Mouse (Mus musculus): Measurements from ENCODE around the gene Phf14.
"Not testable (repeated sequence)": the region's sequence is repeated elsewhere in the genome, so short reads cannot be mapped to it uniquely, and the experiment has no call there.

The Phf14 gene

DNA sequence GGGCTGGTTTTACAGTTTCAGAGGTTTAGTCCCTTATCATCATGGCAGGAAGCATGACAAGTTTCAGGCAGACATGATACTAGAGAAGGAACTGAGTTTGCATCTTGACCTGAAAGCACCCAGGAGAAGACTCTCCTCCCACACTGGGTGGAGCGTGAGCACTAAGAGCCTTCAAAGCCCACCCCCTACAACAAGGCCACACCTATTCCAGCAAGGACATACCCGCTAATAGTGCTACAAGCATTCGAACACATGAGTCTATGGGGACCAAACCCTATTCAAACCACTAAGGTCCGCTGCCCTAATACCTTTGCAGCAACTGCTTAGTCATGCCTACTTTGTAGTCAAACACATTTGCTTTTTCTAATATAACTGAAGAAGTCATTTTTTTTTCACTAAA is 189.5 kb downstream of the Phf14 start:
- DNase-seq, result no peak

- DNase-seq, result no peak
These were observed 197.5 kb downstream of the Phf14 start for GRCm38 (mm10) chr6:12105144-12105543.

DNA sequence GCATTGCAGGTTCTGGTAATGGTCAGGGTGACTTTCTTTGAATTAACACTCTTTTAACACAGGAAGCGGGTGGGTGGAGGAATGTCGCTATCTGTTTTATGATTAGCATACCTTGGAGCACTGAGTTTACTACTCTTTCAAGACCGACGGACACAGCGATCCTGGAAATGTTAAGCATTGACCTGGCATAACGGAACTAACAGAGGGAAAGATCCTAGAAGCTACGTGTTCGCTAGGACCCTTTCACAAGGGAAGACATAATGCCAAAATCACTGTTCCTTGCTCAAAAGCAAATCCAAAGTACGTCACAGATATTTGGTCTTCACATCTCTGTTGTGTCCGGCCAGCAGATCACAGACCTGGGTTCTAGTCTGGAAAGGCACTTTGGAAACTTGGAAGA is 199.7 kb downstream of the Phf14 start:
- no peak for DNase-seq

GRCm38 (mm10) chr6:12107786-12108185 is 200.2 kb downstream of the Phf14 start:
- DNase-seq, result no peak

DNA sequence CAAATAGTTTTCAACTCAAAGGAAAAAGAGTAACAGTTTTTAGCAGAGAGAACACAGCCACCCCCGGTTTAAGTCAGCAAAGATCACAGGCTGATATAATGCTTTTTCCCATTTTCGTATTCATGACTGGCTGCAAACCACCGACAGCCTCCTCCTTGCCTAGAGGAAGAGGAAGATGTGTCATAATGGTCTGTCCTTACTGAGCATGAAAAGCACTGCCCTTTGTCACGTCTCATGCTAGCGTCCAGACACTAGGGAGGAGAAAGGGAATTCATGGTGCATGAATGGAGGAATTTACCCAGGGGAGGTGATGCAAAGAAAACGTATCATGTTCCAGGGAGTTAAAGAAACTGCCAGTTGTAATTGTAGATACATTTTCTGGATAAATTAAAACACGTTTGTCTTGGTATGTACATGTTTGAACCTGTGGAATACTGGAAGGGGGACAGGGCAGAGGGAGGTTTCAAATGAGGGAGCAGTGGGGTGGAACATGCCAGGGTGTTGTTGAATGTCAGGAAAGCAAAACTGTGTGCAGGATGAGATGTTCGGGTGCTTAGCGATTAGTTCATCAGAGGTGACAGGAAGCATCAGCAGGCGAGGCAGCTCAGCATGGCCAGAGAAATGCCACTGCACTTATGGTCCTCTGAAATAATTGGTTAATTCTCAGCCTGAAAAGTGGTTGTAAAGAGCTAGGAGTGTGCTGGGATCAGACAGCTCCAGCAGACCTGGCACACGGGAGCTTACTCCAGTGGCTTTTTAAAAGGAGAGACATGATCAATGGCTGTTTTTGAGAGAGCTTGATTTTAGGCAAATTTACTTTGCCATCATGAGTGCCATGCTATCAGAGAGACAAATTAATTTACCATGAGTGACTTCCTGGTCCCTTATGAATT is 209.6 kb downstream of the Phf14 start:
- peak; percentile 26 for DNase-seq

GRCm38 (mm10) chr6:12117819-12118570 is 210.4 kb downstream of the Phf14 start:
- peak; percentile 77 for DNase-seq

DNA sequence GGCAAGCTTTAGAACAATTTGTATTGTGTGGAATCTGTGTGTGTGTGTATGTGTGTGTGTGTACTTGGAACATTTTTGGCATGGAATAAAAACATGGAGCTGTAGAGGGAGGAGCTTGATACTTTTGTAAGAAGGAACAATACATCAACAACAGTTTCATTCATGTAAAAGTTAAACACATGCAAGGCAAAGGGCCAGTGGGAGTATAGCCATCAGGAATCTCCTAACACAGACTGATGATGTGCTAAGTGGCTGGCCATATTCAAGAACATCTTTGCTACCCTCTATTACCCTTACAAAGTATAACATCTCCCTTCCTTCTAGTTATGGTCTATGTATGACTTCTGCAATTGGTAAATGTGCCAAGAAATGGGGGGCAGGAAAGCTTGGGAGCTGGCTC is 215.2 kb downstream of the Phf14 start:
- no peak for DNase-seq

- peak; percentile 76 for DNase-seq
These were observed 217.6 kb downstream of the Phf14 start for GRCm38 (mm10) chr6:12125031-12125803.

DNA sequence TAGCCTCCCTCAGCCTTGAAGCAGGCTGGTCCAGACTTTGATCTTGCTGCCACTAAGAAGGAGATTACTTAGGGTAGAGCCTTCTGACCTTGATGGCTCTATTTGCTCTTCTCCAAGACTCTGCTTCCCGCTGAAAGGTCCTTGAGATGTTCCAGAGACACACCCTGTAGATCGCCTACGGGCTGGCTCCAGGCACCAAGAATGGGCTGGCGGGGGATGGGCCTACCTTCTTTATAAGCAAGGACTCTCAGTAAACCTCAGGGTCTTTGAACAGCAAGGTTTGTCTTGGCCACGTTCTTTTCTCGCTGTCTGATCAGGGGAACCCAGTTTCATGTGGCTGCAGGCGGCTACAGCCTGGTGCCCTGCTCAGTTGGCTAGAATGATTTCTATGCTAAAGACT is 219.0 kb downstream of the Phf14 start:
- DNase-seq, result not testable (repeated sequence)

- no peak for DNase-seq
These were observed 219.7 kb downstream of the Phf14 start for GRCm38 (mm10) chr6:12127287-12127686.
